Mouse (Mus musculus): Measurements from ENCODE around the gene Lyrm1. TPM values are rescaled to one million over a fixed set of nuclear protein-coding genes. Genes with fewer than 3 reads are reported as not detected.

Lyrm1 gene
- polyA plus RNA-seq, 1 experiment from 2014 or later: 23.8 TPM

DNA sequence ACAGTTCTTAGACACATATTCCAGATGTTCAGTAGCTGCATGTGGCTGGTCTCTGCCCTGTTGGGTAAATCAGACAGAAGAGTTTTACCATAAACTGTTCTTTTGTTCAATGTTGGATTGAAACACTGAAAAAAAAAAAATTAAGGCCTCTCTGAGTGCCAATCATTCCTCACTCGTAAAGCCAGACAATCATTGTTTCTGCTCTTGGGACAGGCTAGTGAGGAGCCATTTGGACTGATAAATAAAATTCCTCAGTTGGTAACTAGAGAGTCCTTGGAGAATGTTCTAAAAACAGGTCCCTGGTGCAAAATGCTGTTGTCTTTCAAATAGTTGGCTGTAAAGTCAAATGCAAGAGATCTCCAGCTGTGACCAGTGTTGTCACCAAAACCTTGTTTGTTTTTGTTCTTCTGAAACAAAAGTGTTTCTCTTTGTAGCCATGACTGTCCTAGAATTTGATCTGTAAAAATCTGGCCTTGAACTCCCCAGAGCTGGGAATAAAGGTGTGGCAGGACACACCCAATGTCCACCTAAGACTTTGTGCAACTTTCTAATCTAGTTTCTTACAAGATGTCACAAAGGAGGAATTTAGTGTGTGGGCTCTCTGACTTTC is 2.7 kb downstream of the Lyrm1 start:
- no peaks in the 10 kb centered on the region for H3K9me3 ChIP-seq (replicated peaks; ENCODE audit: control insufficient read depth, low read length, poor library complexity, severe bottlenecking)
- H3K9ac ChIP-seq (ENCODE audit: low read depth, low read length): no peak overlapping the region
- H3K4me3 ChIP-seq (ENCODE audit: low read depth, low read length): no peak overlapping the region
- peaks cover 25% of the 10 kb centered on the region for H3K4me1 ChIP-seq (ENCODE audit: control insufficient read depth, insufficient read depth, low read length)
- no peak overlapping the region for H3K4me2 ChIP-seq (ENCODE audit: low read length)
- 68% methylated on average over 1 of the region's 1 CpGs for WGBS
- H3K36me3 ChIP-seq (ENCODE audit: control insufficient read depth, insufficient read depth, low read length): no peaks in the 10 kb centered on the region
- H3K27me3 ChIP-seq (ENCODE audit: control insufficient read depth, insufficient read depth, low read depth, low read length): no peaks in the 10 kb centered on the region
- H3K27ac ChIP-seq (ENCODE audit: low read length): no peak overlapping the region
- no peak for ATAC-seq

DNA sequence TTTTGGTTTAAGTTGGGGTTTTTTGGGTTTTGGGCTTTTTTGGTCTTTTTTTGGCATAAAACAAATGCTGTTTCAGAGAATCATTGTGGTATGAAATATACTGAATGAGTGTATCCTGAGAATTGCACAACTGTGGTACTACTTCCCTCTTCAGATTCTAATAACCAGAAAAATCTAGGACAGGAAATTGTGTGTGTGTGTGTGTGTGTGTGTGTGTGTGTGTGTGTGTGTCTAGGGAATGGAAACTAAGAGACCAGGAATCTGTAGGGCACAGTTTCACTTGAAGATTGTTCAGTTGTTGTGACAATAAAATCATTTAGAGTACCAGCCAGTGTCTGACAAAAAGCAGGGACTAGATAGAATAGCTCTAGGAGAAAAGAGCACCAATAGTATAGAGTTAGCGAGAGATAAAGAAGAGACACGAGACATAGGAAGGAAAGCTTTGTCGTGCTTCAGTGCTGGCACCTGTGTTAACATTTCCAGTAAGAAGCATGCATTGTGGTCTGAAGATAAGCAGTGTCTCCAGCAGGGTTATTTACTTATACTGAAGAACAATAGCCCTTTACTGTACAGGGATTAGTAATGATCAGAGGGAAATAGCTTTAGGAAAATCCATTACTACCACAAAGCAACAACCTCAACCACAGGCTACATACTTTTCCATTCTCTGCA is 3.9 kb downstream of the Lyrm1 start:
- no peak overlapping the region for H3K4me3 ChIP-seq (ENCODE audit: low read depth, low read length)
- H3K4me1 ChIP-seq (ENCODE audit: control insufficient read depth, insufficient read depth, low read length): peaks cover 13% of the 10 kb centered on the region
- no peaks in the 10 kb centered on the region for H3K27me3 ChIP-seq (ENCODE audit: control insufficient read depth, insufficient read depth, low read depth, low read length)
- 69% methylated on average over 3 of the region's 3 CpGs for WGBS
- H3K9ac ChIP-seq (ENCODE audit: low read depth, low read length): no peak overlapping the region
- no peak overlapping the region for H3K27ac ChIP-seq (ENCODE audit: low read length)
- H3K9me3 ChIP-seq (replicated peaks; ENCODE audit: control insufficient read depth, low read length, poor library complexity, severe bottlenecking): no peaks in the 10 kb centered on the region
- H3K4me2 ChIP-seq (ENCODE audit: low read length): no peak overlapping the region
- H3K36me3 ChIP-seq (ENCODE audit: control insufficient read depth, insufficient read depth, low read length): no peaks in the 10 kb centered on the region
- ATAC-seq: no peak

DNA sequence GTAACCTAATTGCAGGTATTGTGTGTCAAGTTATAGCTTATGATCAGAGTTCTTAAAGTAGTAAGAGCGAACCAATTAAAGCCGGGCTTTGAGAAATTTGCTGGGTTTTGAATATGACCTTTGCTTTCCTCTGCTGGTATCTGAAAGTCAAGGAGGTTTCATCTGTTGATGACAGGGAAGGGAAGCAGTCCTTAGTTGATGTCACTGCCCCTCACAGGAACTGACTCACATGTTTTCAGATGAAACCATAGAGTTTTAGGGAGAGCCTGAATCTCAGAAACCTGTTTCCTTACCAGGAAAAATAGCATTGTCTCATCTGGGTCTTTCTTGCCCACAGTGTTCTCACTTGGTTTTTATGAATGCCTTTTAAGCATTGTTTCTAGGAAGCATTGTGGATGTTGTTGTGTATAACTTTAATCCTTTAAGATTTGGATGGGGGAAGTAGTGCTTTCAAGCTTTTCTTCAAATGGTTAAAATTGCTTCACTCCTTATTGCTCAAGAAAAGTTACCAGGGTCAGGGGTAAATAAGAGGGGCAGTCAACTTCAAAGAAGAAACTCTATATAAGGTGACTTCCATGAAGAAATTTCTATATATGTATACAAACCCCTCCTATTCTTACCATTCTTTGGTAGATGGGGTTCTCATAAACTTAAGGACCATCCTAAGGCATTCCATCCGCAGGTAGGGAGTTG is 11.0 kb downstream of the Lyrm1 start:
- Histone ChIP-seq H3K27ac (ENCODE audit: low read length) (no peak overlapping the region), H3K27me3 (ENCODE audit: control insufficient read depth, insufficient read depth, low read depth, low read length) (no peaks in the 10 kb centered on the region), H3K4me3 (ENCODE audit: low read depth, low read length) (no peak overlapping the region), H3K9ac (ENCODE audit: low read depth, low read length) (no peak overlapping the region), H3K9me3 (replicated peaks; ENCODE audit: control insufficient read depth, low read length, poor library complexity, severe bottlenecking) (no peaks in the 10 kb centered on the region), H3K36me3 (ENCODE audit: control insufficient read depth, insufficient read depth, low read length) (no peaks in the 10 kb centered on the region), H3K4me2 (ENCODE audit: low read length) (no peak overlapping the region), H3K4me1 (ENCODE audit: control insufficient read depth, insufficient read depth, low read length) (no peaks in the 10 kb centered on the region)
- 97% methylated on average over 3 of the region's 3 CpGs for WGBS
- ATAC-seq: no peak

DNA sequence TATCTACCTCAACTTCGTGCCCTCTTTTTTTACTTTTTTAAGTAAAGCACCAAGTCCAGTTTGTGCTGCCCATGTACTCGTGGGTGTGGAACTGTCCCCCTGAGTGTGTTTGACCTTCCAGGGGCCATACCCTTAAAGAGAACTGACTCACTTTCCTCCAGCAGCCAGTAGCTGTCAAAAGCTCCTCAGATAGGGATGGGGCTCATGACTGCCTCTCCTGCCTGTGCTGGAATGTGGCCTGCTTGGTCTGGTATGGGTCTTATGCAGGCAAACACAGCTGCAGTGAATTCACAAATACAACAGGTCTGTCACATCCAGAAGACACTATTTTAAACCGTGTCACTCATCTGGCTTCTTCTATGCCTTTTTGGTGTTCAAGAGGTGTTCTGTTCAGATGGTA is 16.1 kb downstream of the Lyrm1 start:
- Histone ChIP-seq H3K4me1 (ENCODE audit: control insufficient read depth, insufficient read depth, low read length) (no peaks in the 10 kb centered on the region), H3K36me3 (ENCODE audit: control insufficient read depth, insufficient read depth, low read length) (no peaks in the 10 kb centered on the region), H3K9me3 (replicated peaks; ENCODE audit: control insufficient read depth, low read length, poor library complexity, severe bottlenecking) (no peaks in the 10 kb centered on the region), H3K4me2 (ENCODE audit: low read length) (no peak overlapping the region), H3K9ac (ENCODE audit: low read depth, low read length) (no peak overlapping the region), H3K27me3 (ENCODE audit: control insufficient read depth, insufficient read depth, low read depth, low read length) (no peaks in the 10 kb centered on the region), H3K27ac (ENCODE audit: low read length) (no peak overlapping the region), H3K4me3 (ENCODE audit: low read depth, low read length) (no peak overlapping the region)
- WGBS: 89% methylated on average over 3 of the region's 3 CpGs
- no peak for ATAC-seq

- H3K4me3 ChIP-seq (ENCODE audit: low read depth, low read length): no peak overlapping the region
- no peaks in the 10 kb centered on the region for H3K9me3 ChIP-seq (replicated peaks; ENCODE audit: control insufficient read depth, low read length, poor library complexity, severe bottlenecking)
- no peak overlapping the region for H3K9ac ChIP-seq (ENCODE audit: low read depth, low read length)
- peaks cover 2% of the 10 kb centered on the region; the same call in 1 of the 2 replicates for H3K36me3 ChIP-seq (ENCODE audit: control insufficient read depth, insufficient read depth, low read length)
- WGBS: 58% methylated on average over 2 of the region's 2 CpGs
- H3K27me3 ChIP-seq (ENCODE audit: control insufficient read depth, insufficient read depth, low read depth, low read length): no peaks in the 10 kb centered on the region
- ATAC-seq: no peak
- H3K4me2 ChIP-seq (ENCODE audit: low read length): no peak overlapping the region
- no peaks in the 10 kb centered on the region for H3K4me1 ChIP-seq (ENCODE audit: control insufficient read depth, insufficient read depth, low read length)
- no peak overlapping the region for H3K27ac ChIP-seq (ENCODE audit: low read length)
Measured at GRCm38 (mm10) chr7:119920457-119920856, 24.8 kb downstream of the Lyrm1 start.

GRCm38 (mm10) chr7:119921054-119921453 is 25.4 kb downstream of the Lyrm1 start:
- H3K9ac ChIP-seq (ENCODE audit: low read depth, low read length): no peak overlapping the region
- no peaks in the 10 kb centered on the region for H3K27me3 ChIP-seq (ENCODE audit: control insufficient read depth, insufficient read depth, low read depth, low read length)
- H3K4me3 ChIP-seq (ENCODE audit: low read depth, low read length): no peak overlapping the region
- H3K9me3 ChIP-seq (replicated peaks; ENCODE audit: control insufficient read depth, low read length, poor library complexity, severe bottlenecking): no peaks in the 10 kb centered on the region
- no peak overlapping the region for H3K27ac ChIP-seq (ENCODE audit: low read length)
- 82% methylated on average over 4 of the region's 4 CpGs for WGBS
- no peak for ATAC-seq
- H3K36me3 ChIP-seq (ENCODE audit: control insufficient read depth, insufficient read depth, low read length): peaks cover 2% of the 10 kb centered on the region; the same call in 1 of the 2 replicates
- H3K4me1 ChIP-seq (ENCODE audit: control insufficient read depth, insufficient read depth, low read length): no peaks in the 10 kb centered on the region
- no peak overlapping the region for H3K4me2 ChIP-seq (ENCODE audit: low read length)

GRCm38 (mm10) chr7:119928783-119929440 is 33.3 kb downstream of the Lyrm1 start:
- Histone ChIP-seq H3K9ac (ENCODE audit: low read depth, low read length) (no peak overlapping the region), H3K9me3 (replicated peaks; ENCODE audit: control insufficient read depth, low read length, poor library complexity, severe bottlenecking) (no peaks in the 10 kb centered on the region), H3K27me3 (ENCODE audit: control insufficient read depth, insufficient read depth, low read depth, low read length) (no peaks in the 10 kb centered on the region), H3K4me3 (ENCODE audit: low read depth, low read length) (no peak overlapping the region), H3K36me3 (ENCODE audit: control insufficient read depth, insufficient read depth, low read length) (no peaks in the 10 kb centered on the region), H3K4me1 (ENCODE audit: control insufficient read depth, insufficient read depth, low read length) (no peaks in the 10 kb centered on the region), H3K4me2 (ENCODE audit: low read length) (no peak overlapping the region), H3K27ac (ENCODE audit: low read length) (no peak overlapping the region)
- ATAC-seq: no peak
- 72% methylated on average over 2 of the region's 2 CpGs for WGBS

DNA sequence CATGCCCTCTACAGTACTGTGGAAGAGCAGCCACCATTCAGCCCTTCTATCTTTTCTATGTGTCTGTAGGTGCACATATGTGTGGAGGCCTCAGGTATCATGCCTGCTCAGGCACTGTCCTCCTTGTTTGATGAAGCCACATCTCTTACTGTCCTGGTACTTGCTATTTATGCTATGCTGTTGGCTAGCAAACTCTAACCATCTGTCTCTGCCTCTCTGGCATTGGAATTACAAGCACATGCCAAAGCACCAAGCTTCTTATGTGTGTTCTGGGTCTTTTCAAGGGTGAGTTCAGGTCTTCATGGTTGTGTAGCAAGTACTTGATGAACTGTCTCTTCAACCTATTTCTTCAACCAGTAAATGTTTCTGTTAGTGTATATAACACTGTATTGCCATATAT is 40.7 kb downstream of the Lyrm1 start:
- H3K27me3 ChIP-seq (ENCODE audit: control insufficient read depth, insufficient read depth, low read depth, low read length): no peaks in the 10 kb centered on the region
- no peak overlapping the region for H3K27ac ChIP-seq (ENCODE audit: low read length)
- H3K4me3 ChIP-seq (ENCODE audit: low read depth, low read length): no peak overlapping the region
- no peak overlapping the region for H3K4me2 ChIP-seq (ENCODE audit: low read length)
- H3K36me3 ChIP-seq (ENCODE audit: control insufficient read depth, insufficient read depth, low read length): no peaks in the 10 kb centered on the region
- H3K9ac ChIP-seq (ENCODE audit: low read depth, low read length): no peak overlapping the region
- no peak for ATAC-seq
- H3K9me3 ChIP-seq (replicated peaks; ENCODE audit: control insufficient read depth, low read length, poor library complexity, severe bottlenecking): no peaks in the 10 kb centered on the region
- no peaks in the 10 kb centered on the region for H3K4me1 ChIP-seq (ENCODE audit: control insufficient read depth, insufficient read depth, low read length)

DNA sequence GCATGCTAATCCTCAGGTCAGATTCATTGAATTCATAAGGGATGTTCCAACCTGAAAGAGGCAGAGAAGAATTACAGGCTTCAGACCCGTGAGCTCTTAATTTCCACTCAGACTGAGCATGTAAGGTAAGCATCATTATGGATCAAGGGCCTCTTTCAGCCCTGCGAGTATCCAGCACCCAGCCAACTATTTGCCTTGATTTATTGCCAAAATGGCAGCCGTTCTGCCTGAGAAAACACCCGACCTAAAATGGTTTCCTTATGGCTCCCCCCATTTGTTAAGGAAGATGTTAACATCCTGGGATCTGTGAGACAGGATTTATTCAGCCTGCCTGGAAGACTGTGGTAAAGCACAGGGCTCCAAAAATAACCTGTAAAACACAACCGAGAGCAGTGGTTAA is 41.4 kb downstream of the Lyrm1 start:
- no peak for ATAC-seq
- WGBS: 82% methylated on average over 5 of the region's 5 CpGs
- no peaks in the 10 kb centered on the region for H3K4me1 ChIP-seq (ENCODE audit: control insufficient read depth, insufficient read depth, low read length)
- H3K27ac ChIP-seq (ENCODE audit: low read length): no peak overlapping the region
- H3K9me3 ChIP-seq (replicated peaks; ENCODE audit: control insufficient read depth, low read length, poor library complexity, severe bottlenecking): no peaks in the 10 kb centered on the region
- H3K9ac ChIP-seq (ENCODE audit: low read depth, low read length): no peak overlapping the region
- no peaks in the 10 kb centered on the region for H3K27me3 ChIP-seq (ENCODE audit: control insufficient read depth, insufficient read depth, low read depth, low read length)
- no peak overlapping the region for H3K4me3 ChIP-seq (ENCODE audit: low read depth, low read length)
- H3K4me2 ChIP-seq (ENCODE audit: low read length): no peak overlapping the region
- H3K36me3 ChIP-seq (ENCODE audit: control insufficient read depth, insufficient read depth, low read length): no peaks in the 10 kb centered on the region
